Mouse (Mus musculus): ENCODE results near the gene Prss34.

- TF ChIP-seq CTCF (IDR thresholded peaks at IDR 0.05; ENCODE audit: borderline replicate concordance, insufficient read depth, low read depth, low read length) = no peak
- TF ChIP-seq POLR2A (IDR thresholded peaks at IDR 0.05; ENCODE audit: borderline replicate concordance, insufficient read depth, low read length) = no peak
These were observed 16.1 kb upstream of the Prss34 start for GRCm38 (mm10) chr17:25282133-25282532.

All from cerebellum, adult 2 months (tissue).